Mouse (Mus musculus): ENCODE results near the gene Nrxn1.

GRCm38 (mm10) chr17:90546806-90547205 is 546.1 kb downstream of the Nrxn1 start:
- TF ChIP-seq CTCF (IDR thresholded peaks at IDR 0.05; ENCODE audit: insufficient read depth, low read depth, low read length) (no peak), POLR2A (IDR thresholded peaks at IDR 0.05; ENCODE audit: insufficient read depth, low read depth, low read length) (no peak)
